Mouse (Mus musculus): ENCODE results near the gene Ltb4r1. TPM values are rescaled to one million over a fixed set of nuclear protein-coding genes. Genes with fewer than 3 reads are reported as not detected.

The Ltb4r1 gene
- polyA plus RNA-seq, 2 experiments from 2014 or later = 4.1 to 4.5 TPM

GRCm38 (mm10) chr14:55787731-55788130, 22.0 kb downstream of the Ltb4r1 start:
- no peak for ATAC-seq

GRCm38 (mm10) chr14:55788256-55789050, 22.7 kb downstream of the Ltb4r1 start, which contains the start of gene Ripk3:
Ripk3 (minus strand) TSS chr14:55788865.
- ATAC-seq = peak; percentile 97

- ATAC-seq = no peak
Measured at GRCm38 (mm10) chr14:55793461-55793860, 27.7 kb downstream of the Ltb4r1 start.

GRCm38 (mm10) chr14:55793946-55794345, 28.2 kb downstream of the Ltb4r1 start:
- ATAC-seq = no peak

GRCm38 (mm10) chr14:55795380-55796163, 29.8 kb downstream of the Ltb4r1 start:
- ATAC-seq = no peak

- no peak for ATAC-seq
Measured at GRCm38 (mm10) chr14:55814885-55815284, 49.1 kb downstream of the Ltb4r1 start.

- ATAC-seq = no peak
Measured at GRCm38 (mm10) chr14:55815310-55815751, 49.6 kb downstream of the Ltb4r1 start.

Other genes with a start within 250 kb of the Ltb4r1 start
- gene Nrl, start 241.0 kb upstream of the Ltb4r1 start, polyA plus RNA-seq (2017; shearing (Covaris generic)) = under 1 TPM in 1 of 2 experiments, not detected in 1; 0.07 TPM
- gene Pck2, start 225.7 kb upstream of the Ltb4r1 start, polyA plus RNA-seq (2017; shearing (Covaris generic)) = 10 to 100 TPM; 37.3 to 57.7 TPM
- 100 to 1,000 TPM; 103 to 125 TPM for gene Dcaf11, start 206.0 kb upstream of the Ltb4r1 start, polyA plus RNA-seq (2017; shearing (Covaris generic))
- 1 to 10 TPM; 3.3 to 7.1 TPM for gene A730061H03Rik, start 205.6 kb upstream of the Ltb4r1 start, polyA plus RNA-seq (2017; shearing (Covaris generic))
- not detected for gene Fitm1, start 190.3 kb upstream of the Ltb4r1 start, polyA plus RNA-seq (2017; shearing (Covaris generic))
- 100 to 1,000 TPM; 664 to 711 TPM for gene Psme1, start 187.8 kb upstream of the Ltb4r1 start, polyA plus RNA-seq (2017; shearing (Covaris generic))
- gene Emc9, start 180.7 kb upstream of the Ltb4r1 start, polyA plus RNA-seq (2017; shearing (Covaris generic)) = 10 to 100 TPM; 20.9 to 22.9 TPM
- gene Psme2, start 174.8 kb upstream of the Ltb4r1 start, polyA plus RNA-seq (2017; shearing (Covaris generic)) = 100 to 1,000 TPM; 853 to 877 TPM
- 10 to 100 TPM; 35.5 to 47.2 TPM for gene Rnf31, start 174.3 kb upstream of the Ltb4r1 start, polyA plus RNA-seq (2017; shearing (Covaris generic))
- 100 to 1,000 TPM; 168 to 222 TPM for gene Irf9, start 162.4 kb upstream of the Ltb4r1 start, polyA plus RNA-seq (2017; shearing (Covaris generic))
- gene Rec8, start 147.9 kb upstream of the Ltb4r1 start, polyA plus RNA-seq (2017; shearing (Covaris generic)) = 10 to 100 TPM; 14.5 to 22.1 TPM
- gene Ipo4, start 130.0 kb upstream of the Ltb4r1 start, polyA plus RNA-seq (2017; shearing (Covaris generic)) = 10 to 100 TPM; 33.4 to 42.0 TPM
- gene Gm49378, start 128.1 kb upstream of the Ltb4r1 start, polyA plus RNA-seq (2017; shearing (Covaris generic)) = under 1 TPM in 1 of 2 experiments, not detected in 1; 0.98 TPM
- gene Tm9sf1, start 122.2 kb upstream of the Ltb4r1 start, polyA plus RNA-seq (2017; shearing (Covaris generic)) = 10 to 100 TPM; 39.7 to 46.7 TPM
- gene Tssk4, start 115.8 kb upstream of the Ltb4r1 start, polyA plus RNA-seq (2017; shearing (Covaris generic)) = 1 to 10 TPM in 1 of 2 experiments, under 1 TPM in 1; 0.69 to 1.3 TPM
- gene Mdp1, start 105.5 kb upstream of the Ltb4r1 start, polyA plus RNA-seq (2017; shearing (Covaris generic)) = 100 to 1,000 TPM in 1 of 2 experiments, 10 to 100 TPM in 1; 92.4 to 106 TPM
- 10 to 100 TPM; 29.8 to 34.1 TPM for gene Gmpr2, start 94.0 kb upstream of the Ltb4r1 start, polyA plus RNA-seq (2017; shearing (Covaris generic))
- 100 to 1,000 TPM; 338 to 343 TPM for gene Nedd8, start 93.8 kb upstream of the Ltb4r1 start, polyA plus RNA-seq (2017; shearing (Covaris generic))
- 10 to 100 TPM; 26.4 to 29.2 TPM for gene Tinf2, start 84.1 kb upstream of the Ltb4r1 start, polyA plus RNA-seq (2017; shearing (Covaris generic))
- not detected for gene Tgm1, start 52.0 kb upstream of the Ltb4r1 start, polyA plus RNA-seq (2017; shearing (Covaris generic))
- gene Rabggta, start 43.7 kb upstream of the Ltb4r1 start, polyA plus RNA-seq (2017; shearing (Covaris generic)) = 10 to 100 TPM; 70.5 to 94.7 TPM
- 10 to 100 TPM; 40.8 to 46.5 TPM for gene Dhrs1, start 20.3 kb upstream of the Ltb4r1 start, polyA plus RNA-seq (2017; shearing (Covaris generic))
- 1 to 10 TPM; 3.6 to 5.8 TPM for gene Nop9, start 20.3 kb upstream of the Ltb4r1 start, polyA plus RNA-seq (2017; shearing (Covaris generic))
- gene Cideb, start 7.5 kb upstream of the Ltb4r1 start, polyA plus RNA-seq (2017; shearing (Covaris generic)) = not detected
- under 1 TPM in 1 of 2 experiments, not detected in 1; 0.08 TPM for gene Ltb4r2, start 4.5 kb upstream of the Ltb4r1 start, polyA plus RNA-seq (2017; shearing (Covaris generic))
- gene Adcy4, start 18.1 kb downstream of the Ltb4r1 start, polyA plus RNA-seq (2017; shearing (Covaris generic)) = 1 to 10 TPM in 1 of 2 experiments, not detected in 1; 1.0 TPM
- 10 to 100 TPM; 80.3 to 81.9 TPM for gene Ripk3, start 22.9 kb downstream of the Ltb4r1 start, polyA plus RNA-seq (2017; shearing (Covaris generic))
- gene Nfatc4, start 57.2 kb downstream of the Ltb4r1 start, polyA plus RNA-seq (2017; shearing (Covaris generic)) = not detected
- under 1 TPM; 0.04 to 0.11 TPM for gene Nynrin, start 88.0 kb downstream of the Ltb4r1 start, polyA plus RNA-seq (2017; shearing (Covaris generic))
- gene Cbln3, start 118.4 kb downstream of the Ltb4r1 start, polyA plus RNA-seq (2017; shearing (Covaris generic)) = not detected
- gene Khnyn, start 119.0 kb downstream of the Ltb4r1 start, polyA plus RNA-seq (2017; shearing (Covaris generic)) = 10 to 100 TPM; 13.4 to 13.9 TPM
- 100 to 1,000 TPM in 1 of 2 experiments, 10 to 100 TPM in 1; 88.4 to 115 TPM for gene Sdr39u1, start 134.3 kb downstream of the Ltb4r1 start, polyA plus RNA-seq (2017; shearing (Covaris generic))
- gene Cma1, start 178.7 kb downstream of the Ltb4r1 start, polyA plus RNA-seq (2017; shearing (Covaris generic)) = not detected
- gene Cma2, start 185.0 kb downstream of the Ltb4r1 start, polyA plus RNA-seq (2017; shearing (Covaris generic)) = not detected

Data from CD4-positive, CD25-positive, alpha-beta regulatory T cell, adult 4 months (primary cell).